ENCODE assay signal across 8 mouse cellular contexts in the genomic region with DNA sequence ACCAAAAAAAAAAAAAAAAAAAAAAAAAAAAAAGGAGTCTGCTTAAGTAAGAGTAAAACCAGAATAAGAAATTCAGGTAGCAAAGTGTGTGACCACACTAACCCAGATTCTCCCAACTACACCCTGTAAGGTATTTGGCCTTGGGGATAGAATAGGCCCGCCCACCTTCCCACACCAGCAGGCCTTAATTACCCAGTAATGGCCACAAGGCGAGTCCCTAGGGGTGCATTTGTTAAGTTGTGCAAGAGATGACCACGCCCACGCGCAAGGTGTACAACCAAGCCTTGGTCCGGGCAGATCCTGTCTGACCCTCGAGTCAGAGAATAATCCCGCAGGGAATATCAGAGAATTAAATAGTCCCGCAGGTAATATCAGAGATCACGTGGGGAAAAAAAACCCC. TPM values are rescaled to one million over a fixed set of nuclear protein-coding genes. Genes with fewer than 3 reads are reported as not detected.
DNase-seq lines count a peak whose midpoint lies in the region; ATAC-seq and TF ChIP-seq lines count a peak whose summit lies in the region.

No protein-coding gene starts in this region.

- no peaks in the 10 kb centered on the region for H3K9me3 ChIP-seq in lung, embryonic 14.5 days (ENCODE audit: low read depth, low read length)
- H3K9me3 ChIP-seq in stomach, embryonic 16.5 days (replicated peaks; ENCODE audit: control insufficient read depth, low read length): no peaks in the 10 kb centered on the region

- peak; percentile 26 for DNase-seq in adrenal gland, postnatal 10 days
- no peak for DNase-seq in adrenal gland, postnatal 4 days (ENCODE audit: low spot score in 2 of 2)
- DNase-seq in right cerebral cortex, postnatal 10 days (ENCODE audit: low spot score in 2 of 2): peak; percentile 43 to 58
- no peak for DNase-seq in right cerebral cortex, postnatal 25 days
- peak; percentile 67 for DNase-seq in kidney, adult 18-20 months
- peak; percentile 20 for DNase-seq in lung, embryonic 14.5 days
- no peak for DNase-seq in urinary bladder, adult 2 months (ENCODE audit: low spot score)

- no peak for ATAC-seq in lung, embryonic 14.5 days (ENCODE audit: insufficient read depth)
- peak; percentile 47; the same call in 1 of the 2 replicates for ATAC-seq in stomach, embryonic 16.5 days (ENCODE audit: insufficient read depth, low FRiP score)

- no peaks in the 10 kb centered on the region for H3K36me3 ChIP-seq in lung, embryonic 14.5 days (ENCODE audit: insufficient read depth)
- no peaks in the 10 kb centered on the region for H3K36me3 ChIP-seq in stomach, embryonic 16.5 days (ENCODE audit: control insufficient read depth, insufficient read depth, low read length)

- peak overlapping the region; percentile 98 for H3K4me2 ChIP-seq in lung, embryonic 14.5 days
- H3K4me2 ChIP-seq in stomach, embryonic 16.5 days (ENCODE audit: low read depth, low read length): peak overlapping the region; percentile 99

- no peak for TF ChIP-seq CTCF in lung, embryonic 14.5 days (IDR thresholded peaks at IDR 0.05; ENCODE audit: low read depth)

- no peak overlapping the region for H3K27ac ChIP-seq in lung, embryonic 14.5 days (ENCODE audit: low read depth)
- no peak overlapping the region for H3K27ac ChIP-seq in stomach, embryonic 16.5 days (ENCODE audit: low read length)

- H3K9ac ChIP-seq in lung, embryonic 14.5 days: peak overlapping the region; percentile 50; the same call in 1 of the 2 replicates
- no peak overlapping the region for H3K9ac ChIP-seq in stomach, embryonic 16.5 days (ENCODE audit: low read length)

- peak overlapping the region; percentile 53 for H3K4me3 ChIP-seq in lung, embryonic 14.5 days (ENCODE audit: low read depth, low read length)
- H3K4me3 ChIP-seq in stomach, embryonic 16.5 days (replicated peaks; ENCODE audit: low read length): peak overlapping the region; percentile 58

- 0 out of 2 replicates have a peak, but pooled peaks cover 5% of the 10 kb centered on the region for H3K4me1 ChIP-seq in lung, embryonic 14.5 days (ENCODE audit: insufficient read depth)
- peaks cover 4% of the 10 kb centered on the region; the same call in 1 of the 2 replicates for H3K4me1 ChIP-seq in stomach, embryonic 16.5 days (ENCODE audit: control insufficient read depth, insufficient read depth, low read length)

- 15% methylated on average over 10 of the region's 10 CpGs for WGBS in lung, embryonic 14.5 days
- 14% methylated on average over 10 of the region's 10 CpGs for WGBS in stomach, embryonic 16.5 days

- peaks cover 23% of the 10 kb centered on the region for H3K27me3 ChIP-seq in lung, embryonic 14.5 days (ENCODE audit: insufficient read depth, low read length)
- peaks cover 16% of the 10 kb centered on the region for H3K27me3 ChIP-seq in stomach, embryonic 16.5 days (ENCODE audit: control insufficient read depth, insufficient read depth, low read length)

RNA-seq across cellular contexts. Expression of a gene that starts 0.5 kb away (rescaled TPM):
- total RNA-seq in adrenal gland, postnatal 10 days (2021): under 1 TPM; 0.51 to 0.94 TPM
- 1 to 10 TPM in 1 of 2 experiments, under 1 TPM in 1; 0.90 to 5.9 TPM for total RNA-seq in adrenal gland, postnatal 4 days (2021)
- polyA plus RNA-seq in lung, embryonic 14.5 days (2014; fragmentation: Nextera tagmentation; extraction: Ambion mirVana): 3.5 and 3.8 TPM in 2 replicates
- 0.50 and 0.56 TPM in 2 replicates for polyA plus RNA-seq in stomach, embryonic 16.5 days (2015; fragmentation: Nextera tagmentation; extraction: Ambion mirVana)
- 2.8 and 4.0 TPM in 2 replicates for polyA plus RNA-seq in urinary bladder, adult 2 months (2012; rRNA removed)

Comparison
In these comparisons a context has a peak if more than half of its experiments do, and no peak if none do; other contexts are left out.
1. DNase-seq: peak in adrenal gland, postnatal 10 days (single experiment), right cerebral cortex, postnatal 10 days (2 of 2), kidney, adult 18-20 months (single experiment) and lung, embryonic 14.5 days (single experiment); none in adrenal gland, postnatal 4 days (0 of 2), right cerebral cortex, postnatal 25 days (single experiment) and urinary bladder, adult 2 months (single experiment).